Mouse (Mus musculus) cerebellum, adult 2 months (tissue): Measurements from ENCODE around the gene Cacna2d2. TPM values are rescaled to one million over a fixed set of nuclear protein-coding genes. Genes with fewer than 3 reads are reported as not detected.

Experiments
- DNase-seq, 2 experiments: peaks; one replicate each; pipeline ENCODE4 v3.0.0; 2021
- H3K27ac ChIP-seq: fragments of 200-500 bp; 2 replicates; pipeline ENCODE4 v1.5.1; 2012; ENCODE audit warnings: low read length, control low read depth, inconsistent platforms; ENCODE audit not compliant: insufficient read depth
- H3K27me3 ChIP-seq: fragments of 200-500 bp; 2 replicates; pipeline ENCODE4 v1.6.1; 2012; ENCODE audit warnings: inconsistent platforms, mild to moderate bottlenecking, low read length, moderate library complexity; ENCODE audit not compliant: control insufficient read depth, insufficient read depth
- H3K4me1 ChIP-seq: fragments of 200-500 bp; 2 replicates; pipeline ENCODE4 v1.6.1; 2011; ENCODE audit warnings: low read length; ENCODE audit not compliant: control insufficient read depth, insufficient read depth
- H3K4me3 ChIP-seq: fragments of 200-500 bp; replicated peaks from 2 replicates; pipeline ENCODE3; 2011; ENCODE audit warnings: mild to moderate bottlenecking, low read depth, low read length, control low read depth; ENCODE audit not compliant: insufficient read depth
- CTCF ChIP-seq: fragments of 200-500 bp; IDR thresholded peaks from 2 replicates; pipeline ENCODE4 v1.5.1; 2011; ENCODE audit warnings: low read depth, mild to moderate bottlenecking, control low read depth, low read length, moderate library complexity, borderline replicate concordance; ENCODE audit not compliant: insufficient read depth
- POLR2A ChIP-seq: fragments of 200-500 bp; IDR thresholded peaks from 2 replicates; pipeline ENCODE4 v1.6.1; 2011; ENCODE audit warnings: low read length, control low read depth, borderline replicate concordance; ENCODE audit not compliant: insufficient read depth
- WGBS: fragments of 180-500 bp; shearing (Covaris S2); methylation state at CpG from one replicate; pipeline ENCODE4 v1.1.7; 2018; 5-methylcytosine and 5-hydroxymethylcytosine counted together
- polyA plus RNA-seq: library from polyadenylated mRNA; depleted of rRNA; stranded (reverse); fragments of >200 nt; gene quantifications from 2 replicates; pipeline ENCODE4 v1.2.3, GENCODE M21; 2012

Cacna2d2 gene
- polyA plus RNA-seq, 1 experiment, result 130 TPM

GRCm38 (mm10) chr9:107544729-107545128 lies 145.3 kb downstream of the Cacna2d2 start:
- WGBS, result 91% methylated on average over 12 of the region's 12 CpGs
- Histone ChIP-seq H3K4me1 (no peaks in the 10 kb centered on the region; the same call in none of the 2 replicates), H3K27ac (no peak overlapping the region), H3K4me3 (no peak overlapping the region), H3K27me3 (no peaks in the 10 kb centered on the region)
- no peak for DNase-seq
- TF ChIP-seq CTCF (no peak), POLR2A (no peak)

GRCm38 (mm10) chr9:107545199-107545598 lies 145.8 kb downstream of the Cacna2d2 start:
- TF ChIP-seq CTCF (no peak), POLR2A (no peak)
- 79% methylated on average over 10 of the region's 10 CpGs for WGBS
- DNase-seq, result no peak

DNA sequence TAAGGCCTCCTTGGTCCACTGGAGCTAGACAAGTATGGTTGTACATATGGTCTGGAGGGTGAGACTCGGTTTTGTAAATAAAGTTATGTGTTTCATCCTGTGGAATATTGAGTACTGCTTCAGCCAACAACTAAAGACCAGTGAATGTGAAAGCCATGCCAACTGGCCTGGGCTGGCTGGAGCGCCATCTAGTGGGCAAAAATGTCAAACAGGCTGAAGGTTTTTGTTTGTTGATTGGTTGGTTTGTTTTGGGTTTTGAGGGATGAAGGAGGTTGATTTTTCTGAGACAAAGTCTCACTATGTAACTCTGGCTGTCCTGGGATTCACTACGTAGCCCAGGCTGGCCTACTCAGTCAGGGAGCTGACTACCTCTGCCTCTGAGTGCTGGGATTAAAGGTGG lies 146.2 kb downstream of the Cacna2d2 start:
- Histone ChIP-seq H3K4me1 (no peaks in the 10 kb centered on the region; the same call in none of the 2 replicates), H3K4me3 (no peak overlapping the region), H3K27ac (no peak overlapping the region), H3K27me3 (no peaks in the 10 kb centered on the region)
- peak; percentile 72 to 83 for DNase-seq
- WGBS, result 7% methylated on average over 3 of the region's 3 CpGs
- TF ChIP-seq CTCF (peak; percentile 83), POLR2A (no peak)

More at GRCm38 (mm10) chr9:107545199-107545598, 145.8 kb downstream of the Cacna2d2 start:
- Histone ChIP-seq H3K4me1 (no peaks in the 10 kb centered on the region; the same call in none of the 2 replicates), H3K27me3 (no peaks in the 10 kb centered on the region), H3K27ac (no peak overlapping the region), H3K4me3 (no peak overlapping the region)

GRCm38 (mm10) chr9:107547026-107547425 lies 147.6 kb downstream of the Cacna2d2 start, which contains the start of gene Zmynd10:
TSS of gene Zmynd10 (plus strand) at chr9:107547298.
- Histone ChIP-seq H3K27me3 (no peaks in the 10 kb centered on the region), H3K27ac (no peak within 1 kb of the TSS), H3K4me1 (no peaks in the 10 kb centered on the region; the same call in none of the 2 replicates), H3K4me3 (no peak within 1 kb of the TSS)
- DNase-seq, result peak in 1 of 2 experiments; percentile 46
- TF ChIP-seq CTCF (no peak), POLR2A (no peak)
- WGBS, result 14% methylated on average over 20 of the region's 20 CpGs

- no peak for TF ChIP-seq CTCF
- TF ChIP-seq POLR2A, result no peak
- Histone ChIP-seq H3K4me1 (no peaks in the 10 kb centered on the region; the same call in none of the 2 replicates), H3K4me3 (no peak overlapping the region), H3K27ac (no peak overlapping the region), H3K27me3 (no peaks in the 10 kb centered on the region)
- no peak for DNase-seq
- WGBS, result 84% methylated on average over 5 of the region's 5 CpGs
These were observed 148.5 kb downstream of the Cacna2d2 start for GRCm38 (mm10) chr9:107547957-107548356.

GRCm38 (mm10) chr9:107548820-107549219 lies 149.4 kb downstream of the Cacna2d2 start:
- Histone ChIP-seq H3K27ac (no peak overlapping the region), H3K4me3 (no peak overlapping the region), H3K4me1 (no peaks in the 10 kb centered on the region; the same call in 1 of the 2 replicates), H3K27me3 (no peaks in the 10 kb centered on the region)
- WGBS, result 92% methylated on average over 10 of the region's 10 CpGs
- TF ChIP-seq POLR2A (no peak), CTCF (no peak)
- no peak for DNase-seq

DNA sequence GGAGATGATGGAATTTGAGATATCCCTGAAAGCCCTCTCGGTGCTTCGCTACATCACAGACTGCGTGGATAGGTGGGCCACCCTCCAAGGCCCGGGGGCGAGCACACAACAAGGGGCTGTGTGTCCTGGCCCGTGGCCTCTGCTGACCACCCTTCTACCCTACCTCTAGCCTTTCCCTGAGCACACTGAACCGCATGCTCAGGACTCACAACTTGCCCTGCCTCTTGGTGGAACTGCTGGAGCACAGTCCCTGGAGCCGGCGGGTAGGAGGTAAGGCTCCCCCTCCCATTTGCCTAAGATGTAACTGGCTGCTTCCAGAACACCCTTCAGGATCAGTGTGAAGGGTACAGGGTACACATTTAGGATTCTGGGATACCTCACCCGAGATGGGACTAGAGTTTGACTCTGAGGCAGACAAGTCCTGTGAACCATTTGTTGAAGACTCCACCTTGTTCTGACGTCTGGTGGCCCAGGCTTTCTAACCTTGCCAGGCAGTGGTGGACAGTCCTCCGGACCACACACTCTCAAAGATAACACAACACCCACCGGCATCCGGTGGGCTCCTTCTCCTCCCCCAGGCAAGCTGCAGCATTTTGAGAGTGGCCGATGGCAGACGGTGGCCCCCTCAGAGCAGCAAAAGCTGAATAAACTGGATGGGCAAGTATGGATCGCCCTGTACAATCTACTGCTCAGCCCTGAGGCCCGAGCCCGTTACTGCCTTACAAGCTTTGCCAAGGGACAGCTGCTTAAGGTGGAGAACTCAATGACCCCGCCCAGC lies 150.1 kb downstream of the Cacna2d2 start:
- Histone ChIP-seq H3K27ac (no peak overlapping the region), H3K4me3 (no peak overlapping the region), H3K27me3 (no peaks in the 10 kb centered on the region), H3K4me1 (no peaks in the 10 kb centered on the region; the same call in 1 of the 2 replicates)
- TF ChIP-seq POLR2A (no peak), CTCF (no peak)
- no peak for DNase-seq
- WGBS, result 86% methylated on average over 20 of the region's 20 CpGs
